Mouse (Mus musculus) spleen, adult 2 months (tissue): Measurements from ENCODE around the gene Epgn.

Experiments
- CTCF ChIP-seq: fragments of 200-500 bp; IDR thresholded peaks from 2 replicates; pipeline ENCODE4 v1.5.1; 2011; ENCODE audit warnings: mild to moderate bottlenecking, inconsistent platforms; ENCODE audit not compliant: insufficient read depth, insufficient read length, insufficient replicate concordance; ENCODE audit errors: extremely low read depth
- POLR2A ChIP-seq: fragments of 200-500 bp; IDR thresholded peaks from 2 replicates; pipeline ENCODE4 v1.6.1; 2011; ENCODE audit warnings: low read depth, low read length, inconsistent platforms

- TF ChIP-seq CTCF, result no peak
- no peak for TF ChIP-seq POLR2A
Observed at GRCm38 (mm10) chr5:90988592-90988991, 38.7 kb upstream of the Epgn start.
